Mouse (Mus musculus) thymus, adult 2 months (tissue): Measurements from ENCODE around the gene E2f1.

ENCODE experiments used
- CTCF ChIP-seq: fragments of 200-500 bp; IDR thresholded peaks from 2 replicates; pipeline ENCODE4 v1.5.1; 2012; ENCODE audit warnings: mild to moderate bottlenecking, control low read depth, low read length, moderate library complexity, borderline replicate concordance; ENCODE audit not compliant: control insufficient read depth, poor library complexity, insufficient read depth; ENCODE audit errors: extremely low read depth
- POLR2A ChIP-seq: fragments of 200-500 bp; IDR thresholded peaks from 2 replicates; pipeline ENCODE4 v1.6.1; 2012; ENCODE audit warnings: mild to moderate bottlenecking, low read length, control low read depth, moderate library complexity; ENCODE audit not compliant: control insufficient read depth, poor library complexity, insufficient read depth; ENCODE audit errors: extremely low read depth

DNA sequence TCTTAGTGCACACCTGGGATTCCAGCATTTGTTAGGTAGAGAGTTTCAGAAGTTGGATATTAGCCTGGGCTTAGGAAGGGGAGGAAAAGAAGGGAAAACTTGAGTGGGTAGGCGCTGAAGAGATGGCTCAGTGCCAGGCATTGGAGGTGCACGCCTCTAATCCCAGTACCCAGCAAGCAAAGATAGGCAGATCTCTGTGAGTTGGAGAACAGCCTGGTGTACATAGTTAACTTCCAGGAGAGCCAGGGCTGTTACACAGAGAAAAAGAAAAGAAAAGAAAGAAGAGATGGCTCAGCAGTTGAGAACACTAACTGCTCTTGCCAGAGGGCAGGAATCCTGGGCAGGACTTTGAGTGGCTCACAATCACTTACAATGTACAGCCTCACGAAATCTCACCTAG lies 43.2 kb downstream of the E2f1 start:
- TF ChIP-seq CTCF (no peak), POLR2A (no peak)
